Mouse (Mus musculus): ENCODE data around the gene Snx14.

Snx14 gene

DNA sequence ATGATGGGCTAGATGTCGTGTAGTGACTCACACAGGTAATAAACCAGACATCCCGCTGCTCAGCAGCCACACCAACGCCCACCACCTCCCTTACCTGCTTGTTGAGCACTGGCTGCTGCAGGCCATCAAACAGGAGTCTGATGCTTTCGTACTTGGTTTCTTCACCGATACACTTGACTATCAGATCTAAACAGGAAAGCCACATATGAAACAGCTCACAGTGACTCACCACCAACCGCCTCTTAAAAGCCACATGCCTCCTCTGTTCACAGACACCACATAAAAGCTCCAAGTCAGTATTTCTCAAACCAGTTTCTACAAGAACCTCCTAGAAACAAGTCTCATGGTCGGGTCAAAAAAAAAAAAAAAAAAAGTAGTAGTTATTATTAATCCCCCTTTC, 58.7 kb downstream of the Snx14 start:
- DNase-seq, result no peak

DNA sequence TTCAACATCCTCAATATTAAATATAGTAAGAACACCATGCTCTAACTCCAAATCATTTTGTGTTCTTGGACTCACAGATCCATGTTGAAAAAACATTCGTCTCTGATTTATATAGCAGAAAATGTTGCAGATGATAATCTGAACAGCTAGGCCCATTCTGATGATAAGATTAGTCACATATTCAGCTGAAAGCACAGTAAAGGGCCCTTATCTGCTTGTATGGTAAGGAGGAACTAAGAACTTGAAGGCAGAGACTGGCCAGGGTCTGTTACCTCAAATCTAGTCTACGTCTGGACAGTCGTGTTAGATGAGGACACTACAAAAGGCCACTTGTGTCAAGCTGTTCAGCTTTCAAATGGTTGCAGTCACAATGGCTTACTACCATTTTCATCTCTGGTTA, 59.7 kb downstream of the Snx14 start:
- no peak for DNase-seq

DNA sequence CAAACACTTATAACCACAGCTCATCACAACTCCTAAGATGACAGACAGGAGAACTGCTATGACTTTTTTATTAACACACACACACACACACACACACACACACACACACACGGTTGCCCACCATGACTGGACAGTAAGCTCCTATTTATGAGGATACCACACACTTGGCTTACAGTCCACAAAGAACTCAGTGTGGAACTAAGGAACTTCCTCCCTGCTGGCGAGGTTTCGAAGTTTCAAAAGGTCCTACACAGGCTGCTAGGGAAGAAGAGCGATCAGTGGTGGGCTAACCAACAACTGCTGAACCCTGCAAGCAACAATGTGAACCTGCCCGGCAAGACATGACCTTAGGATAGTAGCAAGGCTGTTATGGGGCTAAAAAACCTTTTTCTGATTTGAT, 61.3 kb downstream of the Snx14 start:
- DNase-seq, result no peak

DNA sequence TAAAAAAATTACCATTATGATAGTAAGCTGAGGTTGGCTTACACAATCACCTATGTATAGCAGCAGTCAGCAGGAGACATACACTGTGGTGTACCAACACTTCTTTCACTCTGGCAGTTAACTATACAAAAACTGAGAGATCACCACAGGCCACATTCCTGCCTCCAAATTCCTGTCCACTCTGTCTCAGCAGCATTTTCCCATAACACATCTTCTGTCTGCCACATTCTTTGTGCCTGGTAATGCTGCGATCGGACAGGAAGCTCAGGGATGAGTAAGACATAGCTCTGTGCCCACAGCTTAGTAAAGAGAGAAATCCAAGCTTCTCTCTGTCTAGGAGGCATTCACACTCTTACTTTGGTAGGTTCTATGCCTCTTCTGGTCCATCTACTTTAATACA, 65.8 kb downstream of the Snx14 start:
- DNase-seq, result no peak

DNA sequence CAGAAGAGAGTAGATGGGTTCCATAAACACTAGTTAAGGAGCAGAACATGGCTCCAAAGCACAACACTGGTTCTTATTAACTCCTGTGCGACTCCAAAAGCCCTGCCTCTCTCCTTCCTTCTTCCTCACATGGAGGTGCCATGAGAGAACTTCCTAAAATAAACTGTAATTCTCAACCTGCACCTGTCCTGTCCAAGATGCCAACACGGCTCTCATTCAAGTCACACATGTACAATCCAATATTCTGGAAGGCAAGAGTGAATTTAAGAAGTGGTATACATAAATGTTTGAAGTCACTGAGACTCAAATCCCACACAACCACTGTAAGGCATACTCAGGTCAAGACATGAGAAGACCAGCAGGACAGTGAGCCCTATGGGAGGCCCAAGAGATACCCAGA, 67.6 kb downstream of the Snx14 start:
- DNase-seq, result no peak

DNA sequence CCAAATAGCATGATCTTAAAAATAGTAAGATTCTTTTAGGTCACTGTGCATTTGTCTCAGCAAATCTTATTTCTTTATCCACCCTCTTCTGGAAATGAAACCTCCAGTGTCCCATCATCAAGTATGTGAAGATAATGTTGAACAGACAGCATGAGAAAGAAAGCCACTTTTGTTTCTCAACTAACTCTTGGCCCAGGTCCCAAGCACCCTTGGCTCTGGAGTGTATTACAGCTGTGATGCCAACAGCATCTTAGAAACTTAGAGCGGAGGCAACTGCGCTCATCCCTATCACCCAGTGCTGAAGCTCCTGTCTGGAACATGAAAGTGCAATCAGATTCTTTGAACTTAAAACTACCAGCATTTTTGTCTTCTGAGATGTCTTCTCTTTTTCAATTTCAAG, 69.1 kb downstream of the Snx14 start:
- DNase-seq, result no peak

DNA sequence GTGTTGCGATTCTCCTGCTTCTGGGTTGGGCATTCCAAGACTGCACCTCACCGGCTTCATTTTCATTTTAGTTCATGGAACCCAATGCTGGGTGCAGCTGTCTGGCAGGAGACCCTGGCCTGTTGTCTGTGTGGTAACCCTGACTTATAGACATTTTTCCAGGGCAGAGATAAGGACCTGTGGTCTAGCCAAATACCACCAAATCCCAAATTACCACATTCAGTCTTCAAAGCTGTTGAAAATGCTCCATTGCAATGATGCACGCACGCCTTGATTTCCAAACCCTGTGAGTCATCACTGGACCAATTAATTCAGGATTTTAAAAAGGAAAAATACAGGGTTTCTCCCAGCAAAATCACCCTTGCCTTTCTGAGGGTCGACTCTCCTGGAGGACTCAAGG, 70.3 kb downstream of the Snx14 start:
- DNase-seq, result no peak

DNA sequence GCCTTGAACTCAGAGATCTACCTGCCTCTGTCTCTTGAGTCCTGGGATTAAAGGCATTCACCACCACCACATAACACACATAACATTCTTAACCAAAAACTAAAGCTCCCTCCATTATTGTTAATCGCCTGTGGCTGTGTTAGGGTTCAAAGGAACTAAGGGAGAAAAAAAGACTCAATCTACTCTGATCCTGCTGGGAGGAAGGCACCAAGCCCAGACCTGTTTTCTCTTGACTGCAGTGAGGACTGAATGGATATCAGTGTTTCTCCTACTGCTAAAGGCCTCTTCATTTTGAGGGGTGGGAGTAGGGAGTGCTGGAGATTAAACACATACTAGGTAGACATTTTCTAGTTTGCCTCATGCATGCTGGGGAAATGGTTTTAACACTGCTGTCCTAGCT, 71.0 kb downstream of the Snx14 start:
- DNase-seq, result no peak

DNA sequence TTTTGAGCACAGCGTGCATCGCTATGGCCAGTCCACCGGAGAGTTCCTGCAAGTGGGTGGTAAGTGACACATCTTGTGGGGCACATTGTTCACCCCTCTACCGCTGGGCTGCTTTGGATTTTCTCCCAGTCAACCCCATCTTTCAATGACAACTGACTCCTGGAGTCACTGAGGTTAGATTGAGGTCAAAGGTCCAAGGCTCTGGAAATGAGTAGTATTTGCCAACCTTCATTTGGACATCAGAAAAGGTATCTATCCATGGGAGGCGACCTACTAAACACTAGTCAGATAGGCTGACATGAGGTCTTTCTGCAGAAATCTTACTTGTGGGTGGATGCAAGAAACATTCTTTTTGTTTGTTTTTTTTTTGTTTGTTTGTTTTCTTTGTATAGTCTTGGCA, 71.4 kb downstream of the Snx14 start:
- no peak for DNase-seq

DNA sequence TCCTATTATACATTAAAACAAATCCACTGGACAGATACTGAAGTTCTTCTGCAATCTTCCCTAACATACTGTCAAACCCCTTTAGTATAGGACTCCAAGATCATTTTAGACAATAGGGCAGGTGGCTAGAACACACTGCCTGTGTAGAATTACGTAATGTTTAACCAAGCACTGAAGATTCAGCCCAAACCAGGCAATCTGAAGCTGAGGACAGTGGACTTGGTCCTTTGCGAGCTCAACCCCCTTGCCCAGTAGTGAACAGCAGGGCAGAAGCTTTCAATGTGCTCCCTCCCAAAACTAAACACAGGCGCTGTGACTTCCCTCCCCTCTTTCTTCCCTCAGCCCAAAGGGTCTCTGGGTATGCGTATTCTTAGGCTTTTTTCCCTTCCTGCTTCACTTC, 71.9 kb downstream of the Snx14 start:
- no peak for DNase-seq

DNA sequence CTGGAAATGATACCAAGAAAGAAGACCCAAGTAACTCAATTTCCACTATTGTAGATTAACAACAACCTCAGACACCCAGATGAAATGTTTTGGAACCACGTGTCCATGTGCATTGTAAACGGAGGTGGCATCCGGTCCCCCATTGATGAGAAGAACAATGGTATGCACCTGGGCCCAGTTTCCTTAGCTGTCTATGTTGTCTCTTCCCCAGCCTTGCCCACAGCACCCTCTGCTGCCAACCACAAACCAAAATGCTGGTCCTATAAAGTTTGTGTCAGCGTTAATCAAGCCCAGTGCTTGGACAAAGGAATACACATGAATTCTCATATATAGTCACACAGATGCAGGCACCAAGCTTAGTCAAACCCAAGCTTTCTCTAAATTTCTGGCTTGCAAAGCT, 72.5 kb downstream of the Snx14 start:
- no peak for DNase-seq

DNA sequence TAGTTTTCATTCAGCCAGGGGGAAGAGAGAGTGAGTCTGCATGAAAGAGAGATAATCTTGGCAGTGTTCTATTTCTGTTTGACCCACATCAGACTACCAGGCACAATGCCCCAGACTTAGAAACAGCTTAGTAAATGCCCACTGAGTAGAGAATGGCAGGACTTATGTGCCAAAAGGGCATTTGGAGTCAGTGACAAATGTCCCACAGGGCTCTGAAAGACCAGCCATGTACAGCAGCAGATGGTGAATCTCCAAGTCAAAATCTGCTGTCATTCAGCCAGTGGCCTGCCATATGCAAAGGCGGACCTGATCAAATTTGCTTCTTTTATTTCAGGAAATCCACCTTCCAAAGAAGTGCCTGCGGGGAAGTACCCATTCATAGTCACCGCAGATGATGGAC, 75.7 kb downstream of the Snx14 start:
- DNase-seq, result no peak

DNA sequence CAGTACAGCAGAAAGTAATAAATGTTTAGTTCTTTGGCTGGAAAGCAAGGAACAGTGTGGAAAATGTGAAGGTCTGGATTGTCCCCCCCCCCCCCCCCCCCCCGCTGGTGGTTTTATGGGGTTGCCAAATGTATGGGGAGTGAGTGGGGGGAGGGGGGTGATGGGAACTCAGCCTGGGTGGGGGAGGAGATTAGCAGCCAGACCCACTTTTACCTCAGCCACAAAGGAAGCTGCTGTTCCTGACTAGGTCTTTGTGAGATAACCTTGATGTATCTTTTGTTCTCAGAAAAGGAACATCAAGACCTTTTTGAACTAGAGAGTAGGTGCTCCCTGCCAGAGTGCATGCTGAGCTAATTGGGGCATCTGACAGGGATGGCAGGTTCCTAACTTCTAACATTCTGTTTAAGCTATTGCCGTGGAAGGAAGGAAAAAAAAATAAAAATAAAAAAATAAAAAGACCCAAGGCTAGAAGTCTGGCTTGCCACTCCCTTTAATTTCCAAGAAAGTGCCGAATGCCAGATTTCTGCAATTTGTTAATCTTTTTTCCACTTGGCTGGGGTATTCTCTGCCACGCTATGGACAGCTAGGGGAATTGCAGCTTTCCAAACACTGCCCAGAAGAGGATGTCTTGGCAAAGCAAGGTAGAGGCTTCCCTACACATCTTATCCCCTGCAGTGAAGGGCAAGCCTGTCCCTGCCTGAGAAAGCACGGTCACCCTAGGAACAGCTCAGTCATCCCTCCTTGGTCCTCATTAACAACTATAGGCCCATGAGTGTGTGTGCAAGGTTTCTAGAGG, 76.5 kb downstream of the Snx14 start:
- no peak for DNase-seq

DNA sequence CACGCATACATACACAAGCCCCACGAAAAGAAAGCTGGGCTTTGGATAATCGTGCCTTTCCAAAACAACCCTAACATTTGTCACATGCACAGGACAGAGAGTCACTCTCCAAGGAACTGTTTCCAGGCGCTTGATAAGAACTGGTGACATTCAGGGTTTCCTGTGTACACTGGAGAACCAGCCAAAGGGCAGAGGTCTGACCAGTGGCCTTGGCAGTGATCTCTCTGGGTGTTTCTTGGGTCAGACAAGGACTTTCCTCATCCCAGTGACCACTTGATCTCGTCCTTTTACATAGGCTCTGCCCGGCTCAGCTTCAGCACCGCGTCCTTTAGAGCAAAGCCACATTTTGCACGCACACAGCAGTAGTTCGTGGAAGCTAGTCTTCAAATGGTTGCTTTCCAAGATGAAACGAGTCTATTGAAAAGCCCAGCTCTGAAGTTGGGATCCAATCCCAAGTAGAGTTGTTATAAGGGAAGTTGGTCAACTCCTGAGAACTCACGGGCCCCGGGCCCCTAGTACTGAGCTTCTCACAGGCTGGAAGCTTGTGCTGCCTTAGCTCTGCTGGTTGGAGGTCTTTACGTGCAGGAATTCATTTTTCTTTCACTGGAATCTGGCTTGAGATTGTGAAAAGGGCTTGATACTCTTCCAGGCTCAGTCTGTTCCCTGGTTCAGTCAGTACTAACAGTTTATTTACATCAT, 77.4 kb downstream of the Snx14 start:
- DNase-seq, result peak in 1 of 2 experiments; percentile 37

DNA sequence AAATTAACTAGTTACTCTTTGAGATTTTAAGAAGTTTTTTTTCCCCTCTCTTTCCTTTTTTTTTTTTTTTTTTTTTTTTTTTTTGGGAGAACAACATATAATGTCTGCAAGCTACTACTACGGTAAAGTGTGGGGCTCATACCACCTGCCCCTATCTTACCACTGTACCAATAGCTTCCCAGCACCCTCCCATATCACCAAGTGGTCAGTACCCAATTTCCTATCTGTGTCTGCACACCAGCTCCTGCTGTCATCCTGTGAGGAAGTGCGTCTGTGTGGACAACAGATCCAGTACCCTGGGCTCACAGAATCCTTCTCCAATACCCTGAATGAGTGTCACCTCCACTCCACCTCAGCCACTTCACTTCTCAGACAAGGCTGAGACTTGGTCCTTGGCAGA, 79.6 kb downstream of the Snx14 start:
- DNase-seq, result no peak

DNA sequence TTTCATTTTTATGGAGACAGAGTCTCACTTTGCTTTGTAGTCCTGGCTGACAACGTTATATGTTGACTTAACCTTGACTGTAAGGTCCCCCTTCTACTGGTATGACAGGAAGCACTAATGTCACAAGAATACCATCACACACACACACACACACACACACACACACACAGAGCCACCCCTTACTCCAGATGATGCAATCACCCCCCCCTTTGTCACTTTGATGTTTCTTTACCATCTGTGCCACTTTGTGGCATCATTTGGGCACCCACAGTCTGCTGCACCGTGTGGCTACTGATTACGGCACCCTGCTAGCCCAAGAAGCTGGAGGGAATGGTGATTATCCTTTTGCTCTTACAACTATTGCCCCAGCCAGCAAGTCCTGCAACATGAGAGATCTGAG, 81.6 kb downstream of the Snx14 start:
- DNase-seq, result no peak

DNA sequence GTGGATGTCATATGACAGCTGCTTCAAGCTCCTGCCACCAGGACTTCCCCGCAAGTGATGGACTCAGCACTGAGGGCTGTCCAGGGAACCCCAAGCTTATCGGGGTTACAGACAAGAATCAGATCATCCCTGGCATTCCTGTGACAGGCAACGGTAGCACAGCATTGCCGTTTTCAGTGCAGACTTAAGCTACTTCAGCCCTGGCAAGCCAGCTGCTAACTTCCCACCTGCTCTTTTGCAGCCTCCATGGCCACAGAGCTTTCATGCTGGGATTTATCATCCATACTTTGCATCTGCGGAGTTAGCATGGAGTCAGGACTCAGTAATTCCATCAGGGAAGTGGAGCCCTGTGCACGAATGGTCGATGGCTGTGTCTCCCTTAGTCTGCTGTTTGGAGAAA, 85.3 kb downstream of the Snx14 start:
- DNase-seq, result no peak

DNA sequence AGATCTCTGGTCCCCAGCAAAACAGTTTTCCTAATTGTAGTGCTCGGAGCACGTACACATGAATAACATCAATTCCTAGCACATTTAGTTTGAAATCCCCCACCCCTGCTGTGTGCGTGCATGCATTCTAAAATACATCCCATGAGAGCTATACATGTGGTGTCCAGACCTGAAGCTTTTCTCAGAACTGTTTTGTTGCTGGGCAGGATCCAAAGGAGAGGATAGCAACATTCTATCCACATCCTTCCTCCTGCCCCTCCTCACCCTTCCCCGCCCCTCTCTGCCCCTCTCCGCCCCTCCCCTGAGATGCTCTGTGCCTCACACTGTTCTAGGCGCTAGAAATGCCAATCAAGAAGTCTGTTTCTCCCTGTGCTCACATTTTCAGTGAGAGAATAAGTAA, 86.0 kb downstream of the Snx14 start:
- no peak for DNase-seq

DNA sequence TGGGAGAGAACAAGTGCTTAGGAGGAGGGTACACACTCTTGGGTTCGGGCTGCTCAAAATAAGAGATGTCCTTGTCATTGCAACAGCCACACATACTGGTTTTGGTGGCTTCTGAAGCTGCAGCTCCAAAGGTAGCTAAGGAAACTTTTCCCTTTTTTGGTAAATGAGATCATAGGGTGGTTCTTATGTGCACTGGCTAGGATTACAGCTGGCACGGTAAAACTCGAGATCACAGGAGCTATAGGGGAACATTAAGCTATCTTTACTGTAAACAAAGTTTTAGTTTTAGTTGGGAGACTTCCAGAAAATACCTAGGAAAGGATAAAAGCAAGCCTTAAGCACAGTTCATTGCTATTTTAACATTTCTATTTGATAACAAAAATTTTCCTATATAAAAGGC, 87.6 kb downstream of the Snx14 start:
- DNase-seq, result no peak

DNA sequence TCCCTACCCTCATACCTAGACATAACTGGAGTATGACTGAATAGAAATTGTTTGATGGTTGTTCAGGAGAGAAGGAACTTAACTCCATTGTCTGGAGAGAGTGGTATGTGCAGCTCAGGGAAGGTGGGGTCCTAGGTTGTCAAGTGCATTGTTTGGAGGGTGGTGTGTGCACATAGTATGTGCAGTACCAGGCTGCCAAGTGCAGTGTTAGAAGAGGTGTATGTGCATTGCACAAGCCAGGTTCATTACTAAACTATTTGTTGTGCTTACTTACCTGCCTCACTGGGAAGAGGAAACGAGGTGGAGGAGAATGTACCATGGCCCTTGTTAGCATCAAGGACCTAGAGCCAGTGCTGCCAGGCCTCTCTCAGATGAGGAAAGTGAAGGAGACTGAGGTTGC, 88.4 kb downstream of the Snx14 start:
- no peak for DNase-seq

DNA sequence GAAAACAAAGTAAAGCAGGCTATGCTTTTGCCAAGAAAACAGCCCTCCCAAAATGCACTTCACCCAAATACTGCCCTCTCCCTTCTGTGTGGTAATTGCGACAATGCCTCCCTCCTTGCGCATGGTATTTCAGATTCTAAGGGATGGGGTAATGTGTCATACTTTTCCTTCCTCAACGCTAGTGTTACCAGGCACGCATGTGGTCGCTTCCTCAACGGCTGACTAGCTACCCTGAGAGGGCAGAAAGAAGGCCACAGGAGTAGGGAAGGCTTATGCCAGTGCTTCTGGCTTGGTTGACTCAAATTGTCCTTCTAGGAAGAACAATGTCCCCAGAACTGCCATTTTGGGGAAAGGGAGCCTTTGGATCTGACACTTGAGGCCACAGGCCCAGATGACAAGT, 90.1 kb downstream of the Snx14 start:
- DNase-seq, result peak in 1 of 2 experiments; percentile 21

DNA sequence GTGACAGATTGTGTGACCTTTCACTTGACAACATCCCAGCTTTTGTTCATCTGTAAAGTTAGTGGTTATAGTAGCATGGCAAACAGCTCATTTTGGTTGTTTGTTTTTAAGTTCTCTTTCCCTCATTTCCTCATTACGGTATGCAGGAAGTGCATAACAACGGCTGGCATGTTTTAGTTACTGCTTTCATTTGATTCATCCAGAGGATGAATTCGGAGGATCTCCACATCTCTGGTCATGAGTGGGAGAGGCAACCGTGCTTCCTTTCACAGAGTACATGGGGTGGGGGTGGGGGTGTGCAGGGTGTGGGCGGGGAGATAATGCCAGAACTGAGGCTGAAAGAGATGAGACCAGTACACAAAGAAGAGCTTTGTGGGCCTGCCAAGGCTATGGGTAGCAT, 91.9 kb downstream of the Snx14 start:
- DNase-seq, result no peak

DNA sequence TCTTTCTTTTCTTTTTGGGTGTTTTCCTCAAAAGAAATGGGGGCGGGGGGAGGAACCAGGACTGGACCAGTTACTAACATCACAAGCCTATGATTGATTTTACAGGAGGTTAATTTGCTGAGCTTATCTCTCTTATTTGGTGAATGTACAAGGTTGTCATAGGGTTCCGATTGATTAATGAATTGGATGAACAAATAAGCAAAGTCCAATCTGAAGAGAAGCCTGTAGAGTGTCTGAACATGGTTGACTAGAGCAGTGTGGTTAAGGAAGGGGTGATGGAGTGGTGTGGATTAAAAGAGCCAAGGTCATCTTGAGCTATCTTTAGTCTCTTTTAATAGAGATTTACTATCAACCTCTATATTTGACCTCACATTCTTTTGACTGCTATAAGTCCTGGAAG, 94.3 kb downstream of the Snx14 start:
- DNase-seq, result no peak

DNA sequence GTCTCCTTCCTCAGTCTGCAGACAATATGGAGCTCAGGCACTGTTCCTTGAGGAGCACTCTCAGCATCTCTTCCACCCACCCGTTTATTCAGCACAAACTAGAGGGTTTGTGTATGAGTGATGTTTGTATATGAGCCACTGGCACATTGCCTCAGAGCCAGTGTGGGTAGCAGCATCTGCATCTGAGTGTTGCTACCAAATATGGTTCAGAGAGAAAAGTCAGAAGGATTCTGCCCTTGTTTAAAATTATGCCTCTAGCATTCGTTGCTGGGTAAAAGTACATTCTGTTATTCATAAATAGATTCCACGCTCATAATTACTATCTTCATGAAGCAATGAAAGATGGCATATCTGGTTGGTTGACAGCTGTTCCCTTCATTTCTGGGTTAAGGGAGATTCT, 96.1 kb downstream of the Snx14 start:
- DNase-seq, result no peak

DNA sequence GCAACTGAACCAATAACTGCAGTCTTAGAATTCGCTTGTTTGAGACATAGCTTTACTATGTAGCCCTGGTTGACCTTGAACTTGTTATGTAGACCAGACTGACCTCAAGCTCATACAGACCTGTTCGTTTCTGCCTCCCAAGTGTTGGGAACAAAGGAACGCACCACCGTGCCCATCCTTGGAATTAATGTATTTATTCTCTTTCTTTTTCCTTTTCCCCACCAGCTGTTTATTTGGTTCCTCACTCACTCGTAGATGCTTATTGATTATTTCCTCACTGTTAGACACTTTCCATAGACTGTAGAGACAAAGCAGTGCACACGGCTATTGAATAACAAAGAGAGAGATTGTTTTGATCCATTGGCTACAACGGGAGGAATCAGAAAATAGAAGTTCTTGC, 96.5 kb downstream of the Snx14 start:
- no peak for DNase-seq
